8 mouse cellular contexts compared by ENCODE assay signal in genomic region chr4:134702981-134703834, GRCm38 (mm10). TPM values are rescaled to one million over a fixed set of nuclear protein-coding genes. Genes with fewer than 3 reads are reported as not detected.
DNase-seq lines count a peak whose midpoint lies in the region; ATAC-seq lines count a peak whose summit lies in the region.

No protein-coding gene starts in this region.

- ATAC-seq in kidney, embryonic 15.5 days (replicated peaks; ENCODE audit: low FRiP score): peak; percentile 10
- ATAC-seq in megakaryocyte progenitor cell, adult 5-6 weeks (replicated peaks; ENCODE audit: poor library complexity): no peak

- peak overlapping the region; percentile 76 for H3K27ac ChIP-seq in embryonic facial prominence, embryonic 10.5 days (replicated peaks)
- H3K27ac ChIP-seq in heart, embryonic 10.5 days: peak overlapping the region; percentile 90
- peak overlapping the region; percentile 61 for H3K27ac ChIP-seq in kidney, embryonic 15.5 days

- peaks cover 45% of the 10 kb centered on the region for H3K4me1 ChIP-seq in embryonic facial prominence, embryonic 10.5 days
- peaks cover 60% of the 10 kb centered on the region for H3K4me1 ChIP-seq in heart, embryonic 10.5 days
- H3K4me1 ChIP-seq in kidney, embryonic 15.5 days: peaks cover 38% of the 10 kb centered on the region

- no peaks in the 10 kb centered on the region for H3K36me3 ChIP-seq in embryonic facial prominence, embryonic 10.5 days (replicated peaks)
- H3K36me3 ChIP-seq in heart, embryonic 10.5 days: peaks cover 15% of the 10 kb centered on the region
- no peaks in the 10 kb centered on the region for H3K36me3 ChIP-seq in kidney, embryonic 15.5 days

- H3K4me2 ChIP-seq in kidney, embryonic 15.5 days: peak overlapping the region; percentile 98

- H3K27me3 ChIP-seq in embryonic facial prominence, embryonic 10.5 days (replicated peaks; ENCODE audit: low read depth, poor library complexity, severe bottlenecking): peaks cover 66% of the 10 kb centered on the region
- peaks cover 15% of the 10 kb centered on the region for H3K27me3 ChIP-seq in heart, embryonic 10.5 days (ENCODE audit: insufficient read depth, poor library complexity, severe bottlenecking)
- peaks cover 21% of the 10 kb centered on the region for H3K27me3 ChIP-seq in kidney, embryonic 15.5 days

- H3K4me3 ChIP-seq in embryonic facial prominence, embryonic 10.5 days: peak overlapping the region; percentile 68
- H3K4me3 ChIP-seq in heart, embryonic 10.5 days: peak overlapping the region; percentile 72
- peak overlapping the region; percentile 61 for H3K4me3 ChIP-seq in kidney, embryonic 15.5 days (replicated peaks)

- peak overlapping the region; percentile 61 for H3K9ac ChIP-seq in kidney, embryonic 15.5 days

- WGBS in embryonic facial prominence, embryonic 10.5 days: under 1% methylated on average over 90 of the region's 90 CpGs
- WGBS in heart, embryonic 10.5 days: under 1% methylated on average over 83 of the region's 90 CpGs
- WGBS in kidney, embryonic 15.5 days: under 1% methylated on average over 76 of the region's 90 CpGs

- H3K9me3 ChIP-seq in embryonic facial prominence, embryonic 10.5 days: no peaks in the 10 kb centered on the region
- H3K9me3 ChIP-seq in heart, embryonic 10.5 days: no peaks in the 10 kb centered on the region
- H3K9me3 ChIP-seq in kidney, embryonic 15.5 days (replicated peaks): no peaks in the 10 kb centered on the region

- peak; percentile 47 to 51 for DNase-seq in right cerebral cortex, postnatal 10 days (ENCODE audit: low spot score in 2 of 2)
- DNase-seq in right cerebral cortex, adult 18-20 months: no peak
- DNase-seq in embryonic facial prominence, embryonic 10.5 days (ENCODE audit: low spot score): peak; percentile 50
- DNase-seq in heart, embryonic 10.5 days (ENCODE audit: low spot score): no peak
- DNase-seq in lung, postnatal 10 days: peak; percentile 59
- DNase-seq in retina, postnatal 1 day: peak; percentile 40

RNA-seq across cellular contexts. Expression of gene Man1c1, which starts 0.9 kb away (rescaled TPM):
- 2.6 and 2.8 TPM in 2 replicates for polyA plus RNA-seq in embryonic facial prominence, embryonic 10.5 days (2016; fragmentation: Nextera tagmentation; extraction: Ambion mirVana)
- polyA plus RNA-seq in heart, embryonic 10.5 days (2016; fragmentation: Nextera tagmentation; extraction: Ambion mirVana): 8.3 and 8.6 TPM in 2 replicates
- 4.3 and 5.1 TPM in 2 replicates for polyA plus RNA-seq in kidney, embryonic 15.5 days (2015; fragmentation: Nextera tagmentation; extraction: Ambion mirVana)
- total RNA-seq in megakaryocyte progenitor cell, adult 5-6 weeks (2015): 10.5 and 14.2 TPM in 2 replicates
- 5.0 and 5.8 TPM in 2 replicates for total RNA-seq in megakaryocyte progenitor cell, adult 5-6 weeks (2017)

Comparison
In these comparisons a context has a peak if more than half of its experiments do, and no peak if none do; other contexts are left out.
1. DNase-seq: peak in right cerebral cortex, postnatal 10 days (2 of 2), embryonic facial prominence, embryonic 10.5 days (single experiment), lung, postnatal 10 days (single experiment) and retina, postnatal 1 day (single experiment); none in right cerebral cortex, adult 18-20 months (single experiment) and heart, embryonic 10.5 days (single experiment).
2. Peak in every context shown above with its lines, with median percentiles within 50 percentile points of each other: H3K27ac ChIP-seq and H3K4me3 ChIP-seq.